Mouse (Mus musculus) CH12.LX (cell line): Measurements from ENCODE around the gene Il22. TPM values are rescaled to one million over a fixed set of nuclear protein-coding genes. Genes with fewer than 3 reads are reported as not detected.
A peak's percentile ranks its signal among the peaks of the same experiment; 100 is the strongest.
"Not testable (repeated sequence)": the region's sequence is repeated elsewhere in the genome, so short reads cannot be mapped to it uniquely, and the experiment has no call there.

ENCODE experiments used
- DNase-seq: peaks from one replicate; pipeline ENCODE4 v3.0.0-alpha.2; 2013; ENCODE audit errors: extremely low read depth
- H3K27ac ChIP-seq: 2 replicates; pipeline ENCODE4 v1.5.1; 2012; ENCODE audit warnings: low read depth, mild to moderate bottlenecking, control low read depth, moderate library complexity; ENCODE audit not compliant: insufficient read depth
- H3K27me3 ChIP-seq: replicated peaks from 2 replicates; pipeline ENCODE3; 2012; ENCODE audit warnings: inconsistent platforms
- H3K36me3 ChIP-seq, 2 experiments: replicated peaks in 1 of 2; 2 replicates each; pipeline versions ENCODE3 to v1.6.1; 2012; ENCODE audit warnings: inconsistent platforms in 1 of 2, low read length in 1 of 2, mild to moderate bottlenecking in 1 of 2, mixed read lengths in 1 of 2, moderate library complexity in 1 of 2; ENCODE audit not compliant: control insufficient read depth in 1 of 2, insufficient read depth in 1 of 2
- H3K4me1 ChIP-seq, 2 experiments: 2 replicates each; pipeline ENCODE4 v1.6.1; 2012; ENCODE audit warnings: inconsistent platforms in 1 of 2, moderate library complexity in 1 of 2; ENCODE audit not compliant: insufficient read depth in 2 of 2, control insufficient read depth in 1 of 2
- H3K4me2 ChIP-seq: 2 replicates; pipeline ENCODE4 v1.6.1; 2012; ENCODE audit warnings: low read depth, mild to moderate bottlenecking, control low read depth; ENCODE audit not compliant: poor library complexity, insufficient read depth, severe bottlenecking
- H3K4me3 ChIP-seq, 3 experiments: fragments of 150-350 bp in 1 of 3; sonication (generic) in 1 of 3; replicated peaks in 1 of 3; 2 replicates each; pipeline versions ENCODE3 to v1.5.1; 2011 to 2012; ENCODE audit warnings: low read depth in 2 of 3, low read length in 2 of 3, mild to moderate bottlenecking in 2 of 3, moderate library complexity in 2 of 3, control low read depth in 1 of 3, improper control_type of control experiment in 1 of 3, inconsistent platforms in 1 of 3, mixed read lengths in 1 of 3; ENCODE audit not compliant: poor library complexity in 1 of 3
- H3K79me2 ChIP-seq: replicated peaks from 2 replicates; pipeline ENCODE4 v1.6.1; 2012; ENCODE audit warnings: mild to moderate bottlenecking, moderate library complexity; ENCODE audit not compliant: control insufficient read depth, poor library complexity, insufficient read depth, severe bottlenecking; ENCODE audit errors: extremely low read depth
- H3K9ac ChIP-seq: 2 replicates; pipeline ENCODE4 v1.6.1; 2012; ENCODE audit warnings: low read depth, mild to moderate bottlenecking, control low read depth, moderate library complexity; ENCODE audit not compliant: insufficient read depth
- H3K9me3 ChIP-seq: replicated peaks from 2 replicates; pipeline ENCODE3; 2012; ENCODE audit warnings: low read length, inconsistent platforms, mixed read lengths
- CTCF ChIP-seq, 2 experiments: IDR thresholded peaks in 1 of 2; conservative IDR thresholded peaks in 1 of 2; 2 replicates each; pipeline ENCODE4 v1.5.1; 2011 to 2012; ENCODE audit warnings: low read depth in 2 of 2, low read length in 2 of 2, improper control_type of control experiment in 1 of 2, inconsistent platforms in 1 of 2, mild to moderate bottlenecking in 1 of 2, moderate library complexity in 1 of 2
- HCFC1 ChIP-seq: IDR thresholded peaks from 2 replicates; pipeline ENCODE4 v1.6.1; 2012; ENCODE audit warnings: low read depth, mild to moderate bottlenecking, inconsistent platforms, low read length, improper control_type of control experiment
- PAX5 ChIP-seq: IDR thresholded peaks from 2 replicates; pipeline ENCODE4 v1.6.1; 2012; ENCODE audit warnings: low read length, inconsistent platforms, mixed read lengths
- RAD21 ChIP-seq: IDR thresholded peaks from 2 replicates; pipeline ENCODE4 v1.6.1; 2011; ENCODE audit warnings: low read depth, mild to moderate bottlenecking, low read length, improper control_type of control experiment, moderate library complexity
- SMC3 ChIP-seq: IDR thresholded peaks from 2 replicates; pipeline ENCODE4 v1.6.1; 2011; ENCODE audit warnings: low read depth, low read length, improper control_type of control experiment
- TBP ChIP-seq: conservative IDR thresholded peaks from 2 replicates; pipeline ENCODE4 v1.6.1; 2011; ENCODE audit warnings: low read depth, low read length, improper control_type of control experiment
- dilution Hi-C: fragments of 300-500 bp; cut with MboI; formaldehyde crosslinking; loops from 2 replicates; pipeline ENCODE4 v1.14.3; 2020; ENCODE audit warnings: low sequenced_read_pairs; ENCODE audit not compliant: extremely low pct_unique_long_range_greater_than_20kb, extremely low pct_ligation_motif_present
- in situ Hi-C: fragments of 300-500 bp; cut with MboI; formaldehyde crosslinking; loops from 3 replicates; pipeline ENCODE4 v1.14.3; 2019; ENCODE audit warnings: low sequenced_read_pairs, low pct_ligation_motif_present, low pct_unique_long_range_greater_than_20kb, mixed read lengths
- polyA plus RNA-seq: library from polyadenylated mRNA; unstranded; fragments of >175 nt; gene quantifications from 2 replicates; pipeline ENCODE4 v1.2.1, GENCODE M21; 2012; ENCODE audit warnings: low read depth; ENCODE audit not compliant: insufficient read length
- total RNA-seq, 2 experiments: library from RNA; depleted of rRNA; stranded (reverse); fragments of 300-350 nt in 1 of 2; fragments of >200 nt in 1 of 2; gene quantifications; 2 replicates each; pipeline ENCODE4 v1.2.3; 2012 to 2014

Gene Il22
- total and polyA plus RNA-seq, 3 experiments: not detected

DNA sequence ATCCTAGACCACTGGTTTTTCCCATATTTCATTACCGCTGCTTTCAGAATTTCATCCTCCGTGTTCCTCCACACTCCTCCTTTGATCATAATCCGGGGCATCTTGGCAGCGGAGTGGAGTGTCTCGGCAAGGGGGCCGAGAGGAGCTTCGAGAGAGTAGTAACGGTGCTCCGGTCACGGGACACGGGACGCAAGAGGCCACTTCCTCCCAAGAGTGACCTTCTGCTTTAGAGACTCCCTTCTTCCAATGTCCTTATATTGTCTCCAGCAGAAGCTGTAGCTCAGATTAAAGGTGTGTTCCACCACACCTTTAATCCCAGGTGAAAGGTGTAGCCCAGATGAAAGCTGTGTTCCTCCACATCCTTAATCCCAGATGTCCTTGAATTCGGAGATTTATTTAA, 35.9 kb downstream of the Il22 start, which contains the start of gene Gm32717:
Gm32717 (minus strand) TSS at position 101 of the 400 bp plus-strand sequence.
- H3K4me1 ChIP-seq, dilution Hi-C loops, in situ Hi-C loops, H3K9ac ChIP-seq, H3K9me3 ChIP-seq, H3K79me2 ChIP-seq, H3K27me3 ChIP-seq, H3K4me2 ChIP-seq, DNase-seq, H3K27ac ChIP-seq, H3K4me3 ChIP-seq, H3K36me3 ChIP-seq: not testable (repeated sequence)

DNA sequence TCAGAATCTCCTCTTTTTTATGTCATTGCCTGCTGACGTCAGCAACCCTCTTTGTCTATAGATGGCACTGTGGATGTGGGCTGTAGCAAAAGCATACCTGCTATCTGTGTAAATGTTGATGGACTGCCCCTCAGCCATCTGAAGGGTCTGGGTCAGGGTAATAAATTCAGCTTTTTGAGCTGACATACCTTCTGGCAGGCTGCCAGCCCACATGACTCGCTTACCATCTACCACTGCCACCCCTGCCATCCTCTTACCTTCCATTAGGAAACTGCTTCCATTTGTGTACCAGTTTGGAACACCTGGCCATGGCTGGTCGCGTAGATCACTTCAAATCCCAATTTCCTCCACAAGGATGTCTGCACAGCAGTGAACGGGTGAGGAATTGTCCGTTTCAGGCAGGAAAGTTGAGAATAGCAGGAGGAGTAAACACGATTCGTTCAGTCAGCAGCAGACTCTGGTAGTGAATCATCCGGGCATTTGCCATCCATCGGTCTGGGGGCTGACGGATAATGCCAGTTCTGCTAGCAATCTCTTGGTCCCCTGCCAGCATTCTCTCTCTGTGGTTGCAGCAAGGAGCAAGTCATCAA, 44.4 kb downstream of the Il22 start:
- H3K4me1 ChIP-seq, H3K9ac ChIP-seq, in situ Hi-C loops, DNase-seq, H3K9me3 ChIP-seq, H3K27ac ChIP-seq, dilution Hi-C loops, H3K4me2 ChIP-seq, H3K79me2 ChIP-seq, H3K27me3 ChIP-seq, H3K4me3 ChIP-seq, H3K36me3 ChIP-seq: not testable (repeated sequence)

DNA sequence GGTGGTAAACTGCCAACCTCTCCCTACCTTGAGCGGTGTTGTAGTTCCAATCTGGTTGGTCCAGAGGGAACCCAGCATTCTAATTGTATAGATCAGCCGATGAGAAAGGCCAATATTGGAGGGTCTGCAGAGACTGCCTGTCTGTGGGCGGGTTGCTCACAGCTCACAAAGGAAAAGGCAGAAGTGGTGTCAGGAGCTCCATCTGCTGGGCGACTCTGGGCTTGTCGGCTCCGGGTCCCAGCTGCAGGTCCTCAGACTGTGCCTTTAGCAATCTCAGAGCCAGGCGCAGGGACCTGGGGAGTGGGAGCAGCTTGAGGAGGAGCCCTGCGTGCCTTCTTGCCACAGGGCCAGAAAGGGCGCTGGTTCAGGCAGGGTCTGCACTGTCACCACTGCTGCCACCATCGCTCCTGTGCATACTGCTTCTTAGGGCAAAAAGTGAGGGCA, 46.1 kb downstream of the Il22 start:
- Histone ChIP-seq H3K4me1 (no peaks in the 10 kb centered on the region), H3K4me3 (no peak overlapping the region), H3K79me2 (no peaks in the 10 kb centered on the region), H3K27me3 (no peaks in the 10 kb centered on the region), H3K4me2 (no peak overlapping the region), H3K36me3 (no peaks in the 10 kb centered on the region)
- no peak for TF ChIP-seq TBP
- TF ChIP-seq HCFC1: no peak
- peak in 1 of 2 experiments; percentile 66; a peak in 2 of 4 replicates for TF ChIP-seq CTCF (conservative IDR thresholded peaks at IDR 0.05 in 1 of 2, IDR thresholded peaks at IDR 0.05 in 1 of 2; ENCODE audit: low read depth in 2 of 2, low read length in 2 of 2)
- peak; percentile 69 for TF ChIP-seq SMC3
- no peak for TF ChIP-seq PAX5
- TF ChIP-seq RAD21: peak; percentile 46
- TF ChIP-seq, all 38 proteins: peak for 3
- Histone ChIP-seq H3K27ac (no peak overlapping the region), H3K9ac (no peak overlapping the region), H3K9me3 (no peaks in the 10 kb centered on the region)
- in situ Hi-C loops: no loop called here
- dilution Hi-C loops: no loop called here
- peak; percentile 27 for DNase-seq

DNA sequence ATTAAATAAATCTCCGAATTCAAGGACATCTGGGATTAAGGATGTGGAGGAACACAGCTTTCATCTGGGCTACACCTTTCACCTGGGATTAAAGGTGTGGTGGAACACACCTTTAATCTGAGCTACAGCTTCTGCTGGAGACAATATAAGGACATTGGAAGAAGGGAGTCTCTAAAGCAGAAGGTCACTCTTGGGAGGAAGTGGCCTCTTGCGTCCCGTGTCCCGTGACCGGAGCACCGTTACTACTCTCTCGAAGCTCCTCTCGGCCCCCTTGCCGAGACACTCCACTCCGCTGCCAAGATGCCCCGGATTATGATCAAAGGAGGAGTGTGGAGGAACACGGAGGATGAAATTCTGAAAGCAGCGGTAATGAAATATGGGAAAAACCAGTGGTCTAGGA, 53.6 kb downstream of the Il22 start, which contains the start of gene Gm32802:
Gm32802 (plus strand) TSS at position 301 of the 400 bp plus-strand sequence.
- H3K9ac ChIP-seq, in situ Hi-C loops, H3K27ac ChIP-seq, H3K27me3 ChIP-seq, dilution Hi-C loops, H3K4me2 ChIP-seq, H3K4me1 ChIP-seq, H3K79me2 ChIP-seq, H3K9me3 ChIP-seq, H3K4me3 ChIP-seq, DNase-seq, H3K36me3 ChIP-seq: not testable (repeated sequence)

Other genes with a start within 250 kb of the Il22 start
- 6.8 and 7.7 TPM in 2 replicates for gene Mdm1, start 63.1 kb upstream of the Il22 start, total RNA-seq (2012; rRNA removed)
- 10.4 and 12.6 TPM in 2 replicates for gene Mdm1, start 63.1 kb upstream of the Il22 start, total RNA-seq (2014; rRNA removed)
- 9.7 and 10.8 TPM in 2 replicates for gene Mdm1, start 63.1 kb upstream of the Il22 start, polyA plus RNA-seq
- 0.04 TPM in 1 of 2 replicates, not detected in the other for gene Gm32717, start 35.8 kb downstream of the Il22 start, total RNA-seq (2012; rRNA removed)
- 0.21 and 0.22 TPM in 2 replicates for gene Gm32717, start 35.8 kb downstream of the Il22 start, total RNA-seq (2014; rRNA removed)
- not detected in 2 replicates for gene Gm32717, start 35.8 kb downstream of the Il22 start, polyA plus RNA-seq
- gene Gm32802, start 53.7 kb downstream of the Il22 start, total RNA-seq (2012; rRNA removed): 0.04 TPM in 1 of 2 replicates, not detected in the other
- gene Gm32802, start 53.7 kb downstream of the Il22 start, total RNA-seq (2014; rRNA removed): 0.21 and 0.22 TPM in 2 replicates
- gene Gm32802, start 53.7 kb downstream of the Il22 start, polyA plus RNA-seq: not detected in 2 replicates
- not detected in 2 replicates for gene Iltifb, start 90.1 kb downstream of the Il22 start, total RNA-seq (2012; rRNA removed)
- not detected in 2 replicates for gene Iltifb, start 90.1 kb downstream of the Il22 start, total RNA-seq (2014; rRNA removed)
- gene Iltifb, start 90.1 kb downstream of the Il22 start, polyA plus RNA-seq: not detected in 2 replicates
- not detected in 2 replicates for gene Gm9040, start 122.0 kb downstream of the Il22 start, total RNA-seq (2012; rRNA removed)
- not detected in 2 replicates for gene Gm9040, start 122.0 kb downstream of the Il22 start, total RNA-seq (2014; rRNA removed)
- not detected in 2 replicates for gene Gm9040, start 122.0 kb downstream of the Il22 start, polyA plus RNA-seq
- gene Gm9044, start 127.5 kb downstream of the Il22 start, total RNA-seq (2012; rRNA removed): not detected in 2 replicates
- not detected in 2 replicates for gene Gm9044, start 127.5 kb downstream of the Il22 start, total RNA-seq (2014; rRNA removed)
- not detected in 2 replicates for gene Gm9044, start 127.5 kb downstream of the Il22 start, polyA plus RNA-seq
- gene Gm9045, start 132.9 kb downstream of the Il22 start, total RNA-seq (2012; rRNA removed): 0.08 and 0.13 TPM in 2 replicates
- gene Gm9045, start 132.9 kb downstream of the Il22 start, total RNA-seq (2014; rRNA removed): 0.27 and 0.34 TPM in 2 replicates
- gene Gm9045, start 132.9 kb downstream of the Il22 start, polyA plus RNA-seq: not detected in 2 replicates
- not detected in 2 replicates for gene Gm9046, start 138.3 kb downstream of the Il22 start, total RNA-seq (2012; rRNA removed)
- not detected in 2 replicates for gene Gm9046, start 138.3 kb downstream of the Il22 start, total RNA-seq (2014; rRNA removed)
- gene Gm9046, start 138.3 kb downstream of the Il22 start, polyA plus RNA-seq: not detected in 2 replicates
- gene Gm9048, start 143.7 kb downstream of the Il22 start, total RNA-seq (2012; rRNA removed): not detected in 2 replicates
- not detected in 2 replicates for gene Gm9048, start 143.7 kb downstream of the Il22 start, total RNA-seq (2014; rRNA removed)
- not detected in 2 replicates for gene Gm9048, start 143.7 kb downstream of the Il22 start, polyA plus RNA-seq
- 0.08 and 0.13 TPM in 2 replicates for gene Gm9049, start 149.2 kb downstream of the Il22 start, total RNA-seq (2012; rRNA removed)
- gene Gm9049, start 149.2 kb downstream of the Il22 start, total RNA-seq (2014; rRNA removed): 0.27 and 0.34 TPM in 2 replicates
- not detected in 2 replicates for gene Gm9049, start 149.2 kb downstream of the Il22 start, polyA plus RNA-seq
- gene Ifng, start 236.1 kb downstream of the Il22 start, total RNA-seq (2012; rRNA removed): not detected in 2 replicates
- 0.27 TPM in 1 of 2 replicates, not detected in the other for gene Ifng, start 236.1 kb downstream of the Il22 start, total RNA-seq (2014; rRNA removed)
- not detected in 2 replicates for gene Ifng, start 236.1 kb downstream of the Il22 start, polyA plus RNA-seq